Mouse (Mus musculus): ENCODE data around the gene Pon1.

DNA sequence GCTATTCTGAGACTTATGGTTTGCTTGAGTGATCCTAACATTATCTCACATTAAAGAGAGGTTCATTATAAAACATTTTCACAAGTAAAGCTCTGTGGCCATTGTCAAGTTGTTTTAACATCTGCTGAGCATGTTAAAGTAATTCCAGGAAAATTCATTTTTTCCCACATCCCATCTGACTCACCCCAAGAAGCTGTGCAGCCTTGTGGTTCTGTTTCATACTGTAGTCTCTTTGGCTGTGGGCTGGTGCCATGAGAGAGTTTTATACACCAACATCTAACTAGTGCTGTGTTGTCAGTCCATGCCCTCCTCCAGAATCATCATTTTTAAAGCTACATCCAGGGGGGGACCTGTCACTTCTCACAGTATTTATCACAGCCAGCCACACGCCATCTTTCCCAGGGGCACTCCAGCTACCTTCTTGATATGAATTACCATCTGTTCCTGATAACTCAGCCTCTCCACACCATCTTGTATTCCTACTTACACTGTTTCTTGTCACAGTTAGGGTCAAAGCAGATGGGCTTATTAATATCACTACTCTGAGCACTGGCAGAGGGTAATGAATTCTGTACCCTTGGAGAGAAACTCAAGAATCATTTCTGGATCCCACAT, 38.3 kb downstream of the Pon1 start:
- no peak for TF ChIP-seq POLR2A (IDR thresholded peaks at IDR 0.05; ENCODE audit: insufficient read depth, low read depth, low read length)
- no peak for TF ChIP-seq CTCF (IDR thresholded peaks at IDR 0.05)
- no peak for TF ChIP-seq EP300 (IDR thresholded peaks at IDR 0.05; ENCODE audit: insufficient read depth, low read depth, low read length)

All from heart, adult 2 months (tissue).